Mouse (Mus musculus): ENCODE measurements around the gene Sft2d1. TPM values are rescaled to one million over a fixed set of nuclear protein-coding genes. Genes with fewer than 3 reads are reported as not detected.

Sft2d1 gene
- polyA plus RNA-seq, 1 experiment from 2014 or later: 148 TPM

- no peak overlapping the region for H3K4me3 ChIP-seq
- H3K9me3 ChIP-seq: no peaks in the 10 kb centered on the region
- no peak for ATAC-seq (replicated peaks)
- H3K4me2 ChIP-seq (replicated peaks): no peak overlapping the region
- peak overlapping the region; percentile 98 for H3K27ac ChIP-seq (replicated peaks)
- 20% methylated on average over 2 of the region's 2 CpGs for WGBS
- H3K27me3 ChIP-seq: no peaks in the 10 kb centered on the region
- H3K36me3 ChIP-seq: no peaks in the 10 kb centered on the region
- H3K9ac ChIP-seq (replicated peaks): peak overlapping the region; percentile 31; the same call in 1 of the 2 replicates
- H3K4me1 ChIP-seq: peaks cover 73% of the 10 kb centered on the region
These were observed 58.3 kb downstream of the Sft2d1 start for GRCm38 (mm10) chr17:8369171-8369570.

- H3K9ac ChIP-seq (replicated peaks): peak overlapping the region; percentile 57; the same call in 1 of the 2 replicates
- no peak overlapping the region for H3K4me2 ChIP-seq (replicated peaks)
- H3K4me3 ChIP-seq: no peak overlapping the region
- peak overlapping the region; percentile 98 for H3K27ac ChIP-seq (replicated peaks)
- H3K9me3 ChIP-seq: no peaks in the 10 kb centered on the region
- peaks cover 76% of the 10 kb centered on the region for H3K4me1 ChIP-seq
- H3K36me3 ChIP-seq: no peaks in the 10 kb centered on the region
- H3K27me3 ChIP-seq: no peaks in the 10 kb centered on the region
- no peak for ATAC-seq (replicated peaks)
- WGBS: 15% methylated on average over 13 of the region's 13 CpGs
These were observed 59.8 kb downstream of the Sft2d1 start for GRCm38 (mm10) chr17:8370634-8371229.

DNA sequence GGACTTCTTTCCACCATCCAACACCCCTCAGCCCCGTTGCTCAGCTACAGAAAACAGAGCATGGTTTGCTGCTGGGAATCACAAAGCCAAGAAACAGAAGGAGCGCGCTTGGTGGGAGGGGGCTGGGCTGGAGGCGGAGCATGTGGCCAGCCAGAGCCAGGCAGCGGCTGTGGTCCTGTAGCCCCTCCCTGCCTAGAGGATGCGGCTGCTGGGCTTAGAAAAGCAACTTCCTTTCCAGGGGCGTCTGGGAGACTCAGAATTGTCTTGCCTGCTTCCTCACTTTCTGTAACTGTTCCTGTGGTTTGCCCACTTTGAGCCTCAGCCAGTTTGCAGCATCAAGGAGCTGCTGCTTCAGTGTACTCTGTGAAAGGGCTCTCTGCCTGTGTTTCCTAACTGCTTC is 60.9 kb downstream of the Sft2d1 start:
- 1% methylated on average over 7 of the region's 7 CpGs for WGBS

GRCm38 (mm10) chr17:8372286-8373046 is 61.6 kb downstream of the Sft2d1 start:
- under 1% methylated on average over 18 of the region's 18 CpGs for WGBS
- Histone ChIP-seq H3K4me3 (peak overlapping the region; percentile 36), H3K27ac (replicated peaks) (peak overlapping the region; percentile 98), H3K9me3 (no peaks in the 10 kb centered on the region), H3K9ac (replicated peaks) (peak overlapping the region; percentile 57), H3K36me3 (no peaks in the 10 kb centered on the region), H3K4me2 (replicated peaks) (peak overlapping the region; percentile 55), H3K27me3 (no peaks in the 10 kb centered on the region), H3K4me1 (peaks cover 69% of the 10 kb centered on the region)
- peak; percentile 15; the same call in 1 of the 2 replicates for ATAC-seq (replicated peaks)

More for the DNA sequence above, 60.9 kb downstream of the Sft2d1 start:
- H3K4me3 ChIP-seq: peak overlapping the region; percentile 36
- peak overlapping the region; percentile 55 for H3K4me2 ChIP-seq (replicated peaks)
- H3K27ac ChIP-seq (replicated peaks): peak overlapping the region; percentile 98
- peaks cover 72% of the 10 kb centered on the region for H3K4me1 ChIP-seq
- H3K36me3 ChIP-seq: no peaks in the 10 kb centered on the region
- no peaks in the 10 kb centered on the region for H3K27me3 ChIP-seq
- peak; percentile 83 for ATAC-seq (replicated peaks)
- no peaks in the 10 kb centered on the region for H3K9me3 ChIP-seq
- H3K9ac ChIP-seq (replicated peaks): peak overlapping the region; percentile 57

Other genes with a start within 250 kb of the Sft2d1 start
- 0.14 and 0.48 TPM in 2 replicates for gene Gm49673, start 163.3 kb upstream of the Sft2d1 start, polyA plus RNA-seq (2015; fragmentation: Nextera tagmentation; extraction: Ambion mirVana)
- 12.0 and 12.1 TPM in 2 replicates for gene Rnaset2a, start 163.0 kb upstream of the Sft2d1 start, polyA plus RNA-seq (2015; fragmentation: Nextera tagmentation; extraction: Ambion mirVana)
- gene Fgfr1op, start 145.6 kb upstream of the Sft2d1 start, polyA plus RNA-seq (2015; fragmentation: Nextera tagmentation; extraction: Ambion mirVana): 23.6 and 27.2 TPM in 2 replicates
- not detected in 2 replicates for gene Ccr6, start 75.1 kb upstream of the Sft2d1 start, polyA plus RNA-seq (2015; fragmentation: Nextera tagmentation; extraction: Ambion mirVana)
- 303 and 312 TPM in 2 replicates for gene Mpc1, start 28.2 kb upstream of the Sft2d1 start, polyA plus RNA-seq (2015; fragmentation: Nextera tagmentation; extraction: Ambion mirVana)
- 11.5 and 12.8 TPM in 2 replicates for gene Prr18, start 26.4 kb downstream of the Sft2d1 start, polyA plus RNA-seq (2015; fragmentation: Nextera tagmentation; extraction: Ambion mirVana)
- gene T2, start 44.9 kb downstream of the Sft2d1 start, polyA plus RNA-seq (2015; fragmentation: Nextera tagmentation; extraction: Ambion mirVana): 0.51 and 0.63 TPM in 2 replicates
- 0.46 and 0.54 TPM in 2 replicates for gene T, start 123.3 kb downstream of the Sft2d1 start, polyA plus RNA-seq (2015; fragmentation: Nextera tagmentation; extraction: Ambion mirVana)
- 21.5 and 21.9 TPM in 2 replicates for gene Pde10a, start 214.3 kb downstream of the Sft2d1 start, polyA plus RNA-seq (2015; fragmentation: Nextera tagmentation; extraction: Ambion mirVana)